Comparison of ENCODE assay signal across 29 mouse cellular contexts in the genomic region with DNA sequence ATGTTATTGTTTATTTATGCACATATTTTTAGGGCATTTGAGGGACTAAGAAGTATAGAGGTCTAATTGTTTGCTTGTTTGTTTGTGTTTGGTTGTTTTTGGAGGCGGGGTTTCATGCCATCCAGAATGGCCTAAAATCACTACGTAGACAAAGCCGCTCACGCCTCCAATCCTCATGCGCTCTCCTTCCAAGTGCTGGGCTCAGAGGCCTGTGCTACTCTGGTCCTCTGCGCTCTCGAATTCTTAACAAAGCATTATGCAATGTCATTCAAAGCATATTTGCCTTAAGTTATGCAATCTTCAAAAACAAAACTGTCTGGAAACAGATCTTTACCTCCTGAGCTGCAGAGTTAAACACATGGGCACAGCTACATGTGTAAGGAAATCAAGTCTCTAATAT. TPM values are rescaled to one million over a fixed set of nuclear protein-coding genes. Genes with fewer than 3 reads are reported as not detected.
DNase-seq lines count a peak whose midpoint lies in the region; ATAC-seq and TF ChIP-seq lines count a peak whose summit lies in the region.
"Had no signal": no experiment of that assay in that cellular context is flagged by ENCODE, and none has a peak within 500 bp of the region (broad histone marks: within the 10 kb centered on the region; RNA-seq: fewer than 3 reads in every experiment).

No protein-coding gene starts in this region.

- H3K9ac ChIP-seq in liver, adult 2 months (ENCODE audit: low read depth, low read length) = no peak overlapping the region
- no peak overlapping the region for H3K9ac ChIP-seq in lung, postnatal 0 days (replicated peaks; ENCODE audit: low read depth)
- H3K9ac ChIP-seq: forebrain, embryonic 13.5 days; heart, embryonic 12.5 days; heart, embryonic 15.5 days; hindbrain, embryonic 13.5 days had no signal

- TF ChIP-seq CTCF in liver, adult 2 months (IDR thresholded peaks at IDR 0.05; ENCODE audit: low read depth, low read length) = no peak
- TF ChIP-seq CTCF in lung, postnatal 0 days (IDR thresholded peaks at IDR 0.05) = no peak

- no peak for TF ChIP-seq POLR2A in liver, adult 2 months (IDR thresholded peaks at IDR 0.05; ENCODE audit: extremely low read depth, insufficient read depth, low read length)

- peak; percentile 54 for ATAC-seq in lung, postnatal 0 days
- ATAC-seq: forebrain, embryonic 13.5 days; forebrain, embryonic 16.5 days; Patski had no signal

- no peaks in the 10 kb centered on the region for H3K79me2 ChIP-seq in liver, adult 2 months (ENCODE audit: control insufficient read depth, insufficient read depth, low read length)

- no peaks in the 10 kb centered on the region for H3K27me3 ChIP-seq in liver, adult 2 months (ENCODE audit: control insufficient read depth, insufficient read depth, low read length)
- H3K27me3 ChIP-seq in lung, postnatal 0 days (replicated peaks; ENCODE audit: insufficient read depth, low read length) = no peaks in the 10 kb centered on the region
- H3K27me3 ChIP-seq: CH12.LX; forebrain, embryonic 13.5 days; heart, embryonic 12.5 days; heart, embryonic 15.5 days; hindbrain, embryonic 13.5 days; Patski had no signal

- peak; percentile 79 for DNase-seq in liver, adult 2 months (ENCODE audit: extremely low read depth, low read depth, low spot score)
- no peak for DNase-seq in liver
- peak; percentile 61 to 65 for DNase-seq in lung, adult 18-20 months
- DNase-seq in lung, postnatal 10 days = no peak
- DNase-seq in lung, postnatal 0 days (ENCODE audit: low spot score) = peak; percentile 80
- DNase-seq in lung, postnatal 36 days = peak; percentile 68
- no peak for DNase-seq in thymus, postnatal 25 days
- DNase-seq: adrenal gland, postnatal 10 days; adrenal gland, postnatal 36 days; B cell, adult 2 months; cerebellum, adult 18-20 months; cerebellum, adult 9-10 months; cerebellum, postnatal 14 days; gastrocnemius, postnatal 10 days; gastrocnemius, postnatal 36 days; heart, postnatal 10 days; heart, postnatal 36 days had no signal

- WGBS in liver, adult 2 months = 27% methylated on average over 7 of the region's 7 CpGs
- 66% methylated on average over 7 of the region's 7 CpGs for WGBS in lung, postnatal 0 days

- H3K9me3 ChIP-seq in lung, postnatal 0 days (ENCODE audit: low read length) = no peaks in the 10 kb centered on the region
- H3K9me3 ChIP-seq: forebrain, embryonic 10.5 days; forebrain, embryonic 13.5 days; G1E; heart, embryonic 12.5 days; heart, embryonic 15.5 days; hindbrain, embryonic 10.5 days; hindbrain, embryonic 13.5 days had no signal

- H3K4me2 ChIP-seq in lung, postnatal 0 days (replicated peaks; ENCODE audit: low read depth, low read length) = no peak overlapping the region
- H3K4me2 ChIP-seq: forebrain, embryonic 13.5 days; heart, embryonic 12.5 days; heart, embryonic 15.5 days; hindbrain, embryonic 13.5 days had no signal

- H3K4me1 ChIP-seq in liver, adult 2 months (ENCODE audit: control insufficient read depth, insufficient read depth, low read length) = no peaks in the 10 kb centered on the region; the same call in 1 of the 2 replicates
- 0 out of 2 replicates have a peak, but pooled peaks cover 4% of the 10 kb centered on the region for H3K4me1 ChIP-seq in lung, postnatal 0 days (ENCODE audit: insufficient read depth, low read depth, low read length)
- H3K4me1 ChIP-seq: forebrain, embryonic 10.5 days; hindbrain, embryonic 10.5 days; hindbrain, embryonic 13.5 days had no signal

- H3K4me3 ChIP-seq in liver, adult 2 months (ENCODE audit: insufficient read depth, low read depth, low read length) = no peak overlapping the region
- H3K4me3 ChIP-seq in lung, postnatal 0 days (ENCODE audit: low read depth, low read length) = no peak overlapping the region
- H3K4me3 ChIP-seq: forebrain, embryonic 10.5 days; forebrain, embryonic 13.5 days; heart, embryonic 12.5 days; heart, embryonic 15.5 days; hindbrain, embryonic 10.5 days; hindbrain, embryonic 13.5 days had no signal

- H3K36me3 ChIP-seq in liver, adult 2 months (ENCODE audit: control insufficient read depth, insufficient read depth, low read length) = no peaks in the 10 kb centered on the region
- no peaks in the 10 kb centered on the region for H3K36me3 ChIP-seq in lung, postnatal 0 days (ENCODE audit: insufficient read depth, low read length)
- H3K36me3 ChIP-seq: heart, embryonic 15.5 days had no signal

- H3K27ac ChIP-seq in liver, adult 2 months (replicated peaks; ENCODE audit: insufficient read depth, low read depth, low read length) = no peak overlapping the region
- peak overlapping the region; percentile 3; the same call in 1 of the 2 replicates for H3K27ac ChIP-seq in lung, postnatal 0 days (ENCODE audit: low read length)
- H3K27ac ChIP-seq: forebrain, embryonic 10.5 days; forebrain, embryonic 13.5 days; heart, embryonic 15.5 days; hindbrain, embryonic 10.5 days; hindbrain, embryonic 13.5 days had no signal

- TF ChIP-seq EP300 in lung, postnatal 0 days (IDR thresholded peaks at IDR 0.05) = no peak

RNA-seq across cellular contexts. Expression of a gene that starts 49.3 kb away (rescaled TPM):
- total RNA-seq in liver, adult 2 months (2014; rRNA removed) = not detected in 2 replicates
- polyA plus RNA-seq in liver, adult 2 months (2012; rRNA removed) = not detected in 2 replicates
- polyA plus RNA-seq in lung, postnatal 0 days (2015; fragmentation: Nextera tagmentation; extraction: Ambion mirVana) = 1.2 and 1.6 TPM in 2 replicates
- total RNA-seq: CH12.LX; gastrocnemius, adult 18-20 months; gastrocnemius, postnatal 36 days; granulocyte monocyte progenitor cell, adult 5-6 weeks had no signal
- polyA plus RNA-seq: forebrain, embryonic 10.5 days; G1E; heart, embryonic 12.5 days had no signal

Comparison
In these comparisons a context has a peak if more than half of its experiments do, and no peak if none do; other contexts are left out.
1. DNase-seq: peak in liver, adult 2 months (single experiment), lung, adult 18-20 months (2 of 2), lung, postnatal 0 days (single experiment) and lung, postnatal 36 days (single experiment); none in liver (single experiment), lung, postnatal 10 days (single experiment) and thymus, postnatal 25 days (single experiment).